Mouse (Mus musculus): ENCODE results near the gene Ube2v1. TPM values are rescaled to one million over a fixed set of nuclear protein-coding genes. Genes with fewer than 3 reads are reported as not detected.

Ube2v1 gene
- total RNA-seq, 1 experiment: 115 TPM

- no peak for DNase-seq (ENCODE audit: low read depth, low spot score)
- TF ChIP-seq ZNF384 (IDR thresholded peaks at IDR 0.05; ENCODE audit: low read depth, low read length) (no peak), HCFC1 (IDR thresholded peaks at IDR 0.05; ENCODE audit: borderline replicate concordance, insufficient read depth, low read length) (no peak), MAFK (IDR thresholded peaks at IDR 0.05; ENCODE audit: insufficient read depth, low read depth, low read length) (no peak), ZC3H11A (IDR thresholded peaks at IDR 0.05; ENCODE audit: borderline replicate concordance, low read depth, low read length) (no peak), CHD2 (IDR thresholded peaks at IDR 0.05; ENCODE audit: low read depth, low read length) (no peak)
- Histone ChIP-seq H3K9me3 (ENCODE audit: control insufficient read depth, insufficient read depth, low read depth, low read length) (no peaks in the 10 kb centered on the region), H3K4me1 (ENCODE audit: control insufficient read depth in 2 of 2, insufficient read depth in 2 of 2, low read length in 2 of 2, poor library complexity in 1 of 2) (no peaks in the 10 kb centered on the region), H3K4me3 (ENCODE audit: insufficient read depth in 1 of 2, low read depth in 1 of 2, low read length in 2 of 2, poor library complexity in 1 of 2, severe bottlenecking in 1 of 2) (no peak overlapping the region), H3K9ac (ENCODE audit: insufficient read depth, low read depth, low read length, poor library complexity, severe bottlenecking) (no peak overlapping the region), H3K36me3 (ENCODE audit: control insufficient read depth, insufficient read depth, low read length, poor library complexity, severe bottlenecking) (peaks cover 2% of the 10 kb centered on the region; the same call in 1 of the 2 replicates), H3K27ac (ENCODE audit: insufficient read depth, low read depth, low read length, poor library complexity, severe bottlenecking) (no peak overlapping the region)
- in situ Hi-C loops (cut with MboI; ENCODE audit: low sequenced_read_pairs in 2 of 2, unreplicated experiment in 2 of 2): loop anchor here in 1 of 2 experiments (5.0 kb wide), 1 partner anchor 70 kb away; no protein-coding TSS in a partner anchor
Observed at GRCm38 (mm10) chr2:167602364-167602763, 29.5 kb downstream of the Ube2v1 start.

GRCm38 (mm10) chr2:167600481-167600995 lies 31.4 kb downstream of the Ube2v1 start:
- Histone ChIP-seq H3K9ac (ENCODE audit: insufficient read depth, low read depth, low read length, poor library complexity, severe bottlenecking) (no peak overlapping the region), H3K9me3 (ENCODE audit: control insufficient read depth, insufficient read depth, low read depth, low read length) (no peaks in the 10 kb centered on the region), H3K4me3 (ENCODE audit: insufficient read depth in 1 of 2, low read depth in 1 of 2, low read length in 2 of 2, poor library complexity in 1 of 2, severe bottlenecking in 1 of 2) (no peak overlapping the region), H3K27ac (ENCODE audit: insufficient read depth, low read depth, low read length, poor library complexity, severe bottlenecking) (no peak overlapping the region), H3K4me1 (ENCODE audit: control insufficient read depth in 2 of 2, insufficient read depth in 2 of 2, low read length in 2 of 2, poor library complexity in 1 of 2) (peaks cover 0 to 5% of the 10 kb centered on the region in 2 experiments; a peak in 1 of 4 replicates), H3K36me3 (ENCODE audit: control insufficient read depth, insufficient read depth, low read length, poor library complexity, severe bottlenecking) (no peaks in the 10 kb centered on the region)
- in situ Hi-C loops (cut with MboI; ENCODE audit: low sequenced_read_pairs in 2 of 2, unreplicated experiment in 2 of 2): loop anchor here in 1 of 2 experiments (5.0 kb wide), 1 partner anchor 68 kb away; no protein-coding TSS in a partner anchor
- TF ChIP-seq HCFC1 (IDR thresholded peaks at IDR 0.05; ENCODE audit: borderline replicate concordance, insufficient read depth, low read length): no peak
- no peak for TF ChIP-seq CHD2 (IDR thresholded peaks at IDR 0.05; ENCODE audit: low read depth, low read length)
- TF ChIP-seq ZC3H11A (IDR thresholded peaks at IDR 0.05; ENCODE audit: borderline replicate concordance, low read depth, low read length): no peak
- DNase-seq (ENCODE audit: low read depth, low spot score): no peak

- Histone ChIP-seq H3K4me3 (ENCODE audit: insufficient read depth in 1 of 2, low read depth in 1 of 2, low read length in 2 of 2, poor library complexity in 1 of 2, severe bottlenecking in 1 of 2) (no peak overlapping the region), H3K27ac (ENCODE audit: insufficient read depth, low read depth, low read length, poor library complexity, severe bottlenecking) (no peak overlapping the region), H3K9ac (ENCODE audit: insufficient read depth, low read depth, low read length, poor library complexity, severe bottlenecking) (no peak overlapping the region), H3K36me3 (ENCODE audit: control insufficient read depth, insufficient read depth, low read length, poor library complexity, severe bottlenecking) (no peaks in the 10 kb centered on the region), H3K9me3 (ENCODE audit: control insufficient read depth, insufficient read depth, low read depth, low read length) (no peaks in the 10 kb centered on the region), H3K4me1 (ENCODE audit: control insufficient read depth in 2 of 2, insufficient read depth in 2 of 2, low read length in 2 of 2, poor library complexity in 1 of 2) (peaks cover 0 to 7% of the 10 kb centered on the region in 2 experiments; a peak in 1 of 4 replicates)
- TF ChIP-seq HCFC1 (IDR thresholded peaks at IDR 0.05; ENCODE audit: borderline replicate concordance, insufficient read depth, low read length) (no peak), ZC3H11A (IDR thresholded peaks at IDR 0.05; ENCODE audit: borderline replicate concordance, low read depth, low read length) (no peak), MAFK (IDR thresholded peaks at IDR 0.05; ENCODE audit: insufficient read depth, low read depth, low read length) (no peak), ZNF384 (IDR thresholded peaks at IDR 0.05; ENCODE audit: low read depth, low read length) (no peak), CHD2 (IDR thresholded peaks at IDR 0.05; ENCODE audit: low read depth, low read length) (no peak)
- in situ Hi-C loops (cut with MboI; ENCODE audit: low sequenced_read_pairs in 2 of 2, unreplicated experiment in 2 of 2): loop anchor here (5.0 kb wide), 2 partner anchors 53 to 68 kb away; no protein-coding TSS in a partner anchor
- DNase-seq (ENCODE audit: low read depth, low spot score): no peak
Observed at GRCm38 (mm10) chr2:167599917-167600316, 32.0 kb downstream of the Ube2v1 start.

GRCm38 (mm10) chr2:167599195-167599594 lies 32.7 kb downstream of the Ube2v1 start:
- Histone ChIP-seq H3K4me3 (ENCODE audit: insufficient read depth in 1 of 2, low read depth in 1 of 2, low read length in 2 of 2, poor library complexity in 1 of 2, severe bottlenecking in 1 of 2) (no peak overlapping the region), H3K27ac (ENCODE audit: insufficient read depth, low read depth, low read length, poor library complexity, severe bottlenecking) (no peak overlapping the region), H3K36me3 (ENCODE audit: control insufficient read depth, insufficient read depth, low read length, poor library complexity, severe bottlenecking) (no peaks in the 10 kb centered on the region), H3K9ac (ENCODE audit: insufficient read depth, low read depth, low read length, poor library complexity, severe bottlenecking) (no peak overlapping the region), H3K9me3 (ENCODE audit: control insufficient read depth, insufficient read depth, low read depth, low read length) (no peaks in the 10 kb centered on the region), H3K4me1 (ENCODE audit: control insufficient read depth in 2 of 2, insufficient read depth in 2 of 2, low read length in 2 of 2, poor library complexity in 1 of 2) (peaks cover 0 to 7% of the 10 kb centered on the region in 2 experiments; a peak in 1 of 4 replicates)
- TF ChIP-seq CHD2 (IDR thresholded peaks at IDR 0.05; ENCODE audit: low read depth, low read length): no peak
- no peak for TF ChIP-seq ZNF384 (IDR thresholded peaks at IDR 0.05; ENCODE audit: low read depth, low read length)
- no peak for TF ChIP-seq HCFC1 (IDR thresholded peaks at IDR 0.05; ENCODE audit: borderline replicate concordance, insufficient read depth, low read length)
- no peak for TF ChIP-seq ZC3H11A (IDR thresholded peaks at IDR 0.05; ENCODE audit: borderline replicate concordance, low read depth, low read length)
- TF ChIP-seq MAFK (IDR thresholded peaks at IDR 0.05; ENCODE audit: insufficient read depth, low read depth, low read length): no peak
- in situ Hi-C loops (cut with MboI; ENCODE audit: low sequenced_read_pairs in 2 of 2, unreplicated experiment in 2 of 2): loop anchor here in 1 of 2 experiments (5.0 kb wide), 1 partner anchor 52 kb away; no protein-coding TSS in a partner anchor
- no peak for DNase-seq (ENCODE audit: low read depth, low spot score)
